Mouse (Mus musculus) ES-E14 (cell line): ENCODE data around the gene Jph4.

Source experiments
- CHD2 ChIP-seq: IDR thresholded peaks from 2 replicates; pipeline ENCODE4 v1.6.1; 2014; ENCODE audit warnings: mild to moderate bottlenecking, low read depth, low read length, inconsistent platforms
- HCFC1 ChIP-seq: IDR thresholded peaks from 2 replicates; pipeline ENCODE4 v1.6.1; 2012; ENCODE audit warnings: low read length, inconsistent platforms, borderline replicate concordance; ENCODE audit not compliant: insufficient read depth
- MAFK ChIP-seq: IDR thresholded peaks from 2 replicates; pipeline ENCODE4 v1.6.1; 2014; ENCODE audit warnings: mild to moderate bottlenecking, low read depth, low read length, inconsistent platforms; ENCODE audit not compliant: insufficient read depth
- ZC3H11A ChIP-seq: IDR thresholded peaks from 2 replicates; pipeline ENCODE4 v1.6.1; 2012; ENCODE audit warnings: low read depth, mild to moderate bottlenecking, inconsistent platforms, low read length, borderline replicate concordance
- ZNF384 ChIP-seq: IDR thresholded peaks from 2 replicates; pipeline ENCODE4 v1.6.1; 2012; ENCODE audit warnings: low read depth, low read length, inconsistent platforms

DNA sequence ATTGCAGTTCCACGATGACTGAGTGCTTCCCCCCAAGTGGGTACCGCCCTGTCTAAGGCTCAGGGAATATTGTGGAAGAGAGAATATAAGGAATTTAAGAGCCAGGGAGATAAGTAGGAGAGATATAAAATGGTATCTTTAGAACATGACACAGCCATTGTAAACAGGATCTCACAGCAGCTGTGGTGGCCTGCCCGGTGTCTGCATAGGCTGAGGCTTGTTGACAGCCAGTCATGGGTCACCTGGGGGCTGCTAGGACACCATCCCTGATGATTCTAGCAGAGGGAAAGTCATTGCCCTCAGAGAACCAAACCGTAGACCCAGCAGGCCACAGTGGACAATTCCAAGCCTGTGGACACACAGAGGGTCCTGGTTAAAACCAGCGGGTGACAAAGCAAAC lies 34.2 kb upstream of the Jph4 start:
- no peak for TF ChIP-seq CHD2
- TF ChIP-seq ZNF384, result no peak
- TF ChIP-seq MAFK, result no peak
- no peak for TF ChIP-seq ZC3H11A
- TF ChIP-seq HCFC1, result no peak
